Mouse (Mus musculus) liver, adult 2 months (tissue): Measurements from ENCODE around the gene Tmem184a. TPM values are rescaled to one million over a fixed set of nuclear protein-coding genes. Genes with fewer than 3 reads are reported as not detected.

Source experiments
- DNase-seq: peaks from one replicate; pipeline ENCODE4 v3.0.0-alpha.2; 2011; ENCODE audit warnings: low read depth, low spot score; ENCODE audit errors: extremely low read depth
- H3K27ac ChIP-seq: fragments of 200-500 bp; replicated peaks from 2 replicates; pipeline ENCODE4 v1.5.1; 2012; ENCODE audit warnings: low read depth, mild to moderate bottlenecking, control low read depth, inconsistent platforms, low read length; ENCODE audit not compliant: insufficient read depth
- H3K27me3 ChIP-seq: fragments of 200-500 bp; 2 replicates; pipeline ENCODE4 v1.6.1; 2012; ENCODE audit warnings: mild to moderate bottlenecking, moderate library complexity, low read length, inconsistent platforms; ENCODE audit not compliant: control insufficient read depth, insufficient read depth
- H3K36me3 ChIP-seq: fragments of 200-500 bp; 2 replicates; pipeline ENCODE4 v1.6.1; 2012; ENCODE audit warnings: low read length, inconsistent platforms; ENCODE audit not compliant: control insufficient read depth, insufficient read depth
- H3K4me1 ChIP-seq: fragments of 200-500 bp; 2 replicates; pipeline ENCODE4 v1.6.1; 2011; ENCODE audit warnings: low read length; ENCODE audit not compliant: control insufficient read depth, insufficient read depth
- H3K4me3 ChIP-seq: fragments of 200-500 bp; 2 replicates; pipeline ENCODE4 v1.5.1; 2011; ENCODE audit warnings: low read depth, mild to moderate bottlenecking, control low read depth, low read length, moderate library complexity; ENCODE audit not compliant: insufficient read depth
- H3K79me2 ChIP-seq: fragments of 200-500 bp; 2 replicates; pipeline ENCODE4 v1.6.1; 2012; ENCODE audit warnings: inconsistent platforms, mild to moderate bottlenecking, low read length, moderate library complexity; ENCODE audit not compliant: control insufficient read depth, insufficient read depth
- H3K9ac ChIP-seq: fragments of 200-500 bp; 2 replicates; pipeline ENCODE4 v1.6.1; 2012; ENCODE audit warnings: low read depth, mild to moderate bottlenecking, control low read depth, inconsistent platforms, low read length
- CTCF ChIP-seq: fragments of 200-500 bp; IDR thresholded peaks from 2 replicates; pipeline ENCODE4 v1.5.1; 2011; ENCODE audit warnings: low read depth, low read length, control low read depth
- POLR2A ChIP-seq: fragments of 200-500 bp; IDR thresholded peaks from 2 replicates; pipeline ENCODE4 v1.6.1; 2011; ENCODE audit warnings: low read length, control low read depth; ENCODE audit not compliant: insufficient read depth; ENCODE audit errors: extremely low read depth
- WGBS: fragments of 180-500 bp; shearing (Covaris S2); methylation state at CpG from one replicate; pipeline ENCODE4 v1.1.7; 2018; 5-methylcytosine and 5-hydroxymethylcytosine counted together
- polyA plus RNA-seq: library from polyadenylated mRNA; depleted of rRNA; stranded (reverse); fragments of >200 nt; gene quantifications from 2 replicates; pipeline ENCODE4 v1.2.3, GENCODE M21; 2012
- total RNA-seq: library from RNA; depleted of rRNA; stranded (reverse); fragments of >200 nt; gene quantifications from 2 replicates; pipeline ENCODE4 v1.2.3, GENCODE M21; 2014

The Tmem184a gene
- total and polyA plus RNA-seq, 2 experiments: 9.3 to 45.1 TPM

DNA sequence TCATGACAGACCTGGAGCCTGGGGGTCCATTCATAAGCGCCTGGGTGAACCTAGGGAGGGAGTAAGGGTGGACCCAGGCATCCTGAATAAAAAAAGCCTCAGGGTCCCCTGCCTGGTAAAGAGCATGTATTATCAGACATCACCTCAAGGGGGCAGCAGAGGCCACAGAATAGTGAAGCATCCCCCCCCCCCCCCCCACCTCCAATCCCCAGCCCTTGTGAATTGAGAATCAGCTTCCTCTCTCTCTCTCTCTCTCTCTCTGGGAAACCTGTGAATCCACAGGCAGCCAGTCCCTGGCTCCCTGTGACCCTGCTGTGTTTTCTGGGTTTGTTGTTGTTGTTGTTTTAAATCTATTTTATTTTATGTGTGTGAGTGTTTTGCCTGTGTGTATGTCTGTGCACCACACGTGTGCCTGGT is 18.8 kb upstream of the Tmem184a start:
- TF ChIP-seq POLR2A: no peak
- TF ChIP-seq CTCF: peak; percentile 20; the same call in 1 of the 2 replicates
- no peak overlapping the region for H3K4me3 ChIP-seq
- 36% methylated on average over 2 of the region's 2 CpGs for WGBS
- H3K27ac ChIP-seq: no peak overlapping the region
- DNase-seq: no peak
- H3K79me2 ChIP-seq: no peaks in the 10 kb centered on the region
- no peaks in the 10 kb centered on the region for H3K36me3 ChIP-seq
- no peaks in the 10 kb centered on the region for H3K27me3 ChIP-seq
- no peaks in the 10 kb centered on the region for H3K4me1 ChIP-seq
- no peak overlapping the region for H3K9ac ChIP-seq

DNA sequence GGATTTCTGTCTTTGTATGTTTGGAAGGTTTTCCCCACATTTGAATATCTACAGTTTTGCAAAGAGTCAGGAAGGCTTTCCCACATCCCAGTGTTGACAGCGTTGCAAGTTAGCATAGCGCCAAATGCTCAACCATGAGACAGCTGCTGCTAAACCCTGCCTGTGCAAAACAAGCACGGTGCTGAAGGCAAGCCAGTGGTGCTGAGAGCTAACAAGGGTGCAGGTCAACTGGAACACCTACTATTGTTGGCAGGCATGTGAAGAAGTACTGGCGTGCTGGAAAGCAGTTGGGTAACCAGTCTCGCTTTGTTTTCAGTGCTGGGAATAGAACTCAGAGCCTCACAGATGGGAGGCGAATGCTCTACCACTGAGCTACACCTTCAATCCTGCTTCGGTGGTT is 16.0 kb upstream of the Tmem184a start:
- Histone ChIP-seq H3K27ac (no peak overlapping the region), H3K4me1 (no peaks in the 10 kb centered on the region), H3K4me3 (no peak overlapping the region), H3K79me2 (no peaks in the 10 kb centered on the region), H3K36me3 (no peaks in the 10 kb centered on the region), H3K9ac (no peak overlapping the region), H3K27me3 (no peaks in the 10 kb centered on the region)
- peak; percentile 76 for DNase-seq
- TF ChIP-seq POLR2A: no peak
- no peak for TF ChIP-seq CTCF
- 64% methylated on average over 7 of the region's 7 CpGs for WGBS

DNA sequence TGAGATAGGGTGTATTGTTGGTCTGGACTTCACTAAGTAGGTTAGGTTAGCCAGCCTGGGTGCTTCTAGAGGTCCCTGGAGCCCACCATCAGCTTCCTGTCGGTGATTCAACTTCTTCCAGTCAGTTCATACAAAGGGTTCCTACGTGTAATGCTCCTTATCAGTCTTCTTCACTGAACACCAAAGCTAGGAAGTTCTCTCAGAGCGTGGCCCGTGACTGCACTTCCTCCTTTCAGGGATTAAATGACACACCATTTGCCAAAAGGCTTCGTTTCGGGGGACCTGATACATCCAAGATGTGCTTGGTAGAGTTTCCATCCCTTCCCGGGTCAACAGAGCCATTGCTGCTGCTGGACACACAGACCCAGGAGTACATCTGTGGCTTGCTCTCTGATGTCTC is 12.4 kb upstream of the Tmem184a start:
- 64% methylated on average over 7 of the region's 7 CpGs for WGBS

DNA sequence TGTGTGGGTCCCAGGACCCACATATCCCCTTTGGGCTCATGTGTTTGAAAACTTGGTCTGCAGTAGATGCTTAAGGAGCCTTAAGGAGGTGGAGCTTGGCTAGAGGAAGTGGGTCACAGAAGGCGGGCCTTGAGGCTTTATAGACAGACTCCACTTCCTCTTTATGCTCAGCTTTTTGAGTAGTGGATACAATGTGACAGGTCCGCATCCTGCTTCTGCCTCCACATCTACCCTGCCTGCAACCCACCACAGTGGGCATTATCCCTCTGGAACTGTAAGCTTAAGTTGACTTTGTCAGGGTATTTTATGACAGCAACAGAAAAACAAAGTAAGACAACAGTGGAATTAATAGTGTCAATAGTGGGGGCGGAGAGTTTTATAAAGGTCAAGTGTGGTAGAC is 11.0 kb upstream of the Tmem184a start:
- TF ChIP-seq POLR2A: no peak
- TF ChIP-seq CTCF: no peak
- Histone ChIP-seq H3K36me3 (no peaks in the 10 kb centered on the region), H3K27ac (no peak overlapping the region), H3K79me2 (peaks cover 8% of the 10 kb centered on the region; the same call in 1 of the 2 replicates), H3K4me1 (peaks cover 4% of the 10 kb centered on the region), H3K9ac (no peak overlapping the region), H3K4me3 (no peak overlapping the region), H3K27me3 (no peaks in the 10 kb centered on the region)
- no peak for DNase-seq
- WGBS: 86% methylated on average over 3 of the region's 3 CpGs

More for the DNA sequence above, 12.4 kb upstream of the Tmem184a start:
- TF ChIP-seq POLR2A: no peak
- no peak for TF ChIP-seq CTCF
- no peak for DNase-seq
- Histone ChIP-seq H3K27ac (no peak overlapping the region), H3K4me1 (no peaks in the 10 kb centered on the region), H3K79me2 (no peaks in the 10 kb centered on the region), H3K36me3 (no peaks in the 10 kb centered on the region), H3K9ac (no peak overlapping the region), H3K4me3 (no peak overlapping the region), H3K27me3 (no peaks in the 10 kb centered on the region)

DNA sequence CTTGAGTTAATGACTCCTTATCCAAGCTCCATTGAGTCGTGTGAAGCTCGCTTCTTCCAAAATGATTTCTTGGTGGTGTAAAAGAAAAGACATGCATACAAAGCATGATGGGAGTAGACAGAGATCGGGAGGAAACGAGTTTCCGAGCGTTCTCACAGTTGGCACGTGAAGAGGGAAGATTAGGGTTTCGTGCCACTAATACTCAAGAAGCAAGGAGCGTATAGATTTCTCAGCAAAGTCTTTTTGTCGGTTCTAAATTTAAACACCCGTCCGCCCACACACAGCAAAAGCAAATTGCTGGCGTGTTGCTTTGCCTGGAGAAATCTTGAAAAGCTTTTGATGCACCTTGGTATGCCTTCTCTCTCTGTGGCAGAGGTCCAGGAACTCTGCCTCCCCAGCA is 9.7 kb upstream of the Tmem184a start:
- Histone ChIP-seq H3K27ac (no peak overlapping the region), H3K4me3 (no peak overlapping the region), H3K36me3 (no peaks in the 10 kb centered on the region), H3K9ac (no peak overlapping the region), H3K79me2 (peaks cover 14% of the 10 kb centered on the region; the same call in 1 of the 2 replicates), H3K27me3 (no peaks in the 10 kb centered on the region), H3K4me1 (peaks cover 8% of the 10 kb centered on the region)
- no peak for DNase-seq
- no peak for TF ChIP-seq POLR2A
- 77% methylated on average over 13 of the region's 13 CpGs for WGBS

DNA sequence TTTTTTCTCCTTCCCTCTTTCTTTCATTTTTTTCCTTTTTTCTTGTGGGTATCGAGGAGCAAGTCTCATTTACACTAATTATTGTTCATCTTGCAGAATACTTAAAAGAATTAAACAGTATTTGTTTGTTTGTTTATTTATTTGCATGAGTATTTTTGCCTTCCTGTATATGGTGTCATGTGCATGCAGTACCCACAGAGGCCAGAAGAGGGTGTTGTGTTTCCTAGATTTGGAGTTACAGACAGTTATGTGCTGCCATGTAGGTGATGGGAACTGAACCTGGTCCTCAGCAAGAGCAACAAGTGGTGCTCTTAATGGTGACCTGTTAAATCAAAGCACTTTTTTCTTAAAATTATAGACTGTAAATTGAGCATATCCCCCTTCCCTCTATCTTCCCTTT is 7.9 kb upstream of the Tmem184a start:
- WGBS: 97% methylated on average over 1 of the region's 1 CpGs
- peaks cover 14% of the 10 kb centered on the region; the same call in 1 of the 2 replicates for H3K79me2 ChIP-seq
- H3K36me3 ChIP-seq: no peaks in the 10 kb centered on the region
- peak; percentile 12; the same call in 1 of the 2 replicates for TF ChIP-seq CTCF
- TF ChIP-seq POLR2A: no peak
- H3K4me3 ChIP-seq: no peak overlapping the region
- DNase-seq: no peak
- no peak overlapping the region for H3K9ac ChIP-seq
- no peaks in the 10 kb centered on the region for H3K27me3 ChIP-seq
- no peak overlapping the region for H3K27ac ChIP-seq
- H3K4me1 ChIP-seq: peaks cover 14% of the 10 kb centered on the region
